Mouse (Mus musculus): ENCODE data around the gene Nav2. TPM values are rescaled to one million over a fixed set of nuclear protein-coding genes. Genes with fewer than 3 reads are reported as not detected.

Gene Nav2
- polyA plus RNA-seq, 1 experiment, result 4.4 TPM

DNA sequence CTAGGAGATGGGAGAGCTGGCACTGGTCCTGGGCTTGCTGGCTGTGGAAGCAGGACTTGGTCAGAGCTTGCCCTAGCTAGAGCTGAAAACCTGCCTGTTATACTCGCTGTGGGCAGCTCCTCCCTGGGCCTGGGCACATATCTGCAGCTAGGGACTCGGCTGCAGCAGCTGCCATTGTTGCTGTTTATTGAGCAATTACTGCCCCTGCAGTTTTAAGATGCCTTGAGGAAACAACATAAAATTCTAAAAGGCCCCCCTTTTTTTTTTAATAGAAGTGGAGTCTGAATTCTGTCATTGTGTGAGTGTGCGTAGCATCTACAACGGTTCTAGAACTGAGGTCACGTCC is 24.3 kb upstream of the Nav2 start:
- WGBS, result 67% methylated on average over 5 of the region's 5 CpGs
- DNase-seq (ENCODE audit: low read depth, low spot score), result no peak

DNA sequence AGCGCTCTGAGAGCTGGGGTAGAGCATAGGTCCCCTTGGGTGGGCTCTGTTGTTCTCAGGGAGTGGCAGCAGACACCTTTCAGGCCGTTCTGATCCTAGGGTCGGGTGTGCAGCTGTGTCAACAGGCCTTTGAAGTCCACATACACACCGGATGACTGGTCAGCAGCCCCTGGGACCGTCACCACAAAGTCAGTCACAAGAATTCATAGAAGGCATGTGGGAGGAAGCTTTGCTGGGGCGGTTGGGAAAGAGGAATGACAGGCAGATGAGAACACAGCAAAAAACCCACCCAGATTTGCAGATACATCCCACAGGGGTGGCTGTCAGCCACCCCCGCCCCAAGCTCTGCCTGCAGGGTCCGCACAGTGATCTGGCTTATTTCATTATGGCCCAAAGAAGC is 20.5 kb upstream of the Nav2 start:
- WGBS, result 47% methylated on average over 8 of the region's 8 CpGs
- no peak for DNase-seq (ENCODE audit: low read depth, low spot score)

DNA sequence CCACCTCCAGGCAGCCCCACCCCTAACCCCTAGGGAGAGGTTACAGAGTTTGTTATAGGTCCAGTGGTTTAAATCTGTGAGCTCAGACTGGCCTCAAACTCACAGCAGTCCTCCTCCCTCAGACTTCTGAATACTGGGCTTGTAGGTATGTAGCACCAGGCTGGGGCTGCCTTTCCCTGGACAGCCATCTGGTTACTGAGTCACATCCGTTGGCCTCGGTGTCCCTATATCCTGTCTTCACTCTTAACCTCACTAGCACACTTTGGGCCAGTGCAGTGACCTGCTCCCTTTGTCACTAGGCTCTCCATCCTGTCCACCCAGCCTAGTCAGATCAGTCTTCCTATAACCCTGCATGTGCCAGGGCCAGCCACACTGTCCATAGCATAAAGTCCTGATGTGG is 19.8 kb upstream of the Nav2 start:
- DNase-seq (ENCODE audit: low read depth, low spot score), result no peak
- 66% methylated on average over 2 of the region's 2 CpGs for WGBS

DNA sequence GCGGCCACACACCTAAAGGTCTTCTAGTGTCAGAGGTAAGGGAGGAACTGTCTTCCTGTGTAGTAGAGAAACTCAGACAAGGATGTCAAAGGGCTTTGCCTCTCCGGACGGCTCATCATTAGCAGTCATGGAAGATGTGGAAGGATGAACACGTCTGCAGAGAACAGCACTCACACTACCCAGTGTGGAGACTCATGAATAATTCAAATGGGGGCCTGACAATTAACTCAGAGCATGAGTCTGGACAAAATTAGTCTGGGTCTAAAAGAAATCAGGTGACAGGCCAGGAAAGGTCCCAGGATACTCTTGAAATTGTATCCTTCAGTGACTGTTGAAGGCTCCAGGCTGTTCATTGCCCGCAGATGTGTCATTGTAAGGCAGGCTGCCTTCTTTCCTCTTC is 17.5 kb upstream of the Nav2 start:
- no peak for DNase-seq (ENCODE audit: low read depth, low spot score)
- WGBS, result 84% methylated on average over 5 of the region's 5 CpGs

DNA sequence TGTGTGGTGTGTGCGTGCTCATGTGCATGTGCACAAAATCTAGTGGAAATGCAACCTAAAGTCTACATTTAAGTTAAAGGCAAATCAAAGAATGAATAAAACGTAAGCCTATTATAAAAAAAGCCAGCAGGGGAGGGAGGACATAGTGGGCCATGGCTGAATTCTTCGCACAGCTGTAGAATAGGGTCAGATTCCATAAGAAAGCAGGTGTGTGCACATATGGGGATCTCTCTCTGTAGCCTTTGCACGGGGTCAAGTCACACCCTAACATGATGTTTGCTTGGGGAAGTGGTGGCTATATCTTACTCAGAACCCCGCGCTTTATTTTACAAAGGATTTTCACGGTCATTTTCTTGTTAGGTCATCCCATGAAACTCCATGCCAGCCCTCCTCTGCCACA is 15.4 kb upstream of the Nav2 start:
- DNase-seq (ENCODE audit: low read depth, low spot score), result no peak
- 77% methylated on average over 7 of the region's 7 CpGs for WGBS

DNA sequence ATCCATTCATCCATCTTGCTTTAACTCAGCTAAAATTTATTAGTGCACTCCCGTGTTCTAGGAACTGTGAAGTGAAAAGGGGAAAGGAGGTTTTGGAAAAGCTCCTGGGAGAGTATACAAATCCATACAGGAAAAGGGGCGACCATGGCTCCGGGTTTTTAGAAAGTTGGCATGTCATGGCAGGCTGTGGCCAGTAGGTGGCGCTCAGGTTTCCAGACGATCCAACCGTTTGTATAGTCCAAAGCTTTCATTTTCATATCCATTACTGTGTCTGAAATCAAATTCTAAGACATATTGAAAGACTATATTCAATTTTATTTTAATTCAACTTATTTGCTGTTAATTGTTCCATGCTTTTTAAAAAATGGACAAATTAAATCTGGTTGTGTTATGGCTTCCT is 14.4 kb upstream of the Nav2 start:
- DNase-seq (ENCODE audit: low read depth, low spot score), result no peak
- whole genome bisulfite sequencing, result 1% methylated on average over 6 of the region's 6 CpGs

DNA sequence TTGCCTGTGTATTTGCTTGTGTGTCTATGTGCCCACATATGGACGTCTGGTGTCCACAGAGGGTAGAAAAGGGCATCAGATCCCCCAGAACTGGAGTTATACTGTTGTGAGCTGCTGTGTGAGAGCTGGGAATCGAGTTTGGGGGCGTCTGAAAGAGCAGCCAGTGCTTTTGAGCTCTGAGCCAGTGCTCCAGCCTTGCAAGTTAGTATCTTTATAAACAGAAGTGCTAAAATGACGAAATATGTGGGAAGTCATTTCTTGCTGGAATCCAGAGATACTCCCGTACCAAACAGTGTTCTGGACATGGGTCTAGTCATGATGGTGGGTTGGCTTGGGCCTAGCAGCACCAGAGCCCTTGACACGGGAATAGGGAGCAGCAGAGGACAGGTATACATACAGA is 13.8 kb upstream of the Nav2 start:
- 70% methylated on average over 6 of the region's 6 CpGs for WGBS
- DNase-seq (ENCODE audit: low read depth, low spot score), result no peak

DNA sequence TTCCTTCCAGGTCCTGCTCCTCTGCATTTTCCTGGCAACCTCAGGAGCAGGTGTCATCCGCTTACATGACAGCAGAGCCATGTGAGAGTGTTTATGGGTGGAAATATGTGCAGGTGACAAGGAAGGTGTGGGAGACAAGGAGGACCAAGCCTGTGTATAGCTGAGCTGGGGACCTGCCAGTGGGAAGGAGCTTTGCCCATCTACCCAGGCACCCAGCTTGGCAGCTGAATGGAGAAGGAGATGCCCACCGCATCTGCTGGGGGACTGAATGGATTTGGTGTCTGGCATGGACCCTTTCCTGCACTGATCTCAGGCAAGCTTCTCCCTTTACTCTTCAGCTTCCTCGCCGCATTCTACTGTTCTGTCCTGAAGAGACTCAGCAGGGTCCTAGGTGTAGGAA is 13.0 kb upstream of the Nav2 start:
- no peak for DNase-seq (ENCODE audit: low read depth, low spot score)

DNA sequence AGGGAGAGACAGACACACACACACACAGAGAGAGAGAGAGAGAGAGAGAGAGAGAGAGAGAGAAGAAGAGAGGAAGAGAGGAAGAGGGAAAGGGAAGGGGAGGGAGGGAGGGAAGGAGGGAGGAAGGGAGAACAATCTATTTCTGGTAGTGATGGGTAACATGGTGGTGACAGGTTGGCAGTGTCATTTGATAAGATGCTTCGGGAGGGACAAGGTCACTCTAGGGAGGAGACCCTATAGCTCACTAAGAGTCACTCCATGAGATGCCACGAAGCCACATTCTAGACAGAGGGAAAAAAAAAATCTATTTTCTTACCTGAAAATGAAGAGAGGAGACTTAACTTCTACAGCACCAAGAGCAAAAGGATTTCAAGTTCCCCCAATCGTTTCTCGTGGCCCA is 12.5 kb upstream of the Nav2 start:
- no peak for DNase-seq (ENCODE audit: low read depth, low spot score)
- WGBS, result 76% methylated on average over 4 of the region's 4 CpGs

More for the DNA sequence above, 13.0 kb upstream of the Nav2 start:
- WGBS, result 89% methylated on average over 4 of the region's 4 CpGs

DNA sequence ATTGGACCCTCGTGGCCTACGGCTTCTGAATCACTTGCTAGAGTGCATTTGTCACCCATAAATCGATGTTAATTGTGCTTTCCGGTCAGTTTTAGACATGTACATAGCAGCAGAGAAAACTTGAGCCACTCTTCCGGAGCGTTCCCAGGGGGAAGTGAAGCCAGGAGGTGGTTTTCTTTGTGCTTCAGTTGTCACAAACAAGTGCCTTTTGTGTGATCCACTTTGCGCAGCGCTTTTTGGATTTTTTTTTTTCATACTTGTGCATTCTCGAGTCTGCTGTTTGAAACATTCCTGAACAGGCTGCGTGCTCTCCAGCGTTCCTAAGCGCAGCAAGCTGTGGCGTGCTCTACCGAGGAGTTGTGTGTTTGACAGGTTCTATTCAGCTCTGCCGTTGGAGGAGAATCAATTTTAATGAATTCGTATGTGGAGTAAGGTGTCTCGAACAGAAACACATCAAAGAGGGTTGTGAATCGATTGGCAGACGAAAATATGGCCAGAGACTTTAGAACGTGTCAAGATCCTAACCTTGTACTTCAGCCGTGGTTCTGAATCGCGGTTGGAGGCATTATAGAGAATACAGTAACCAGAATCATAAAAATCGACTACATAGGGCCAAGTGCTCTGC is 10.9 kb upstream of the Nav2 start:
- no peak for DNase-seq (ENCODE audit: low read depth, low spot score)
- WGBS, result 73% methylated on average over 24 of the region's 24 CpGs

DNA sequence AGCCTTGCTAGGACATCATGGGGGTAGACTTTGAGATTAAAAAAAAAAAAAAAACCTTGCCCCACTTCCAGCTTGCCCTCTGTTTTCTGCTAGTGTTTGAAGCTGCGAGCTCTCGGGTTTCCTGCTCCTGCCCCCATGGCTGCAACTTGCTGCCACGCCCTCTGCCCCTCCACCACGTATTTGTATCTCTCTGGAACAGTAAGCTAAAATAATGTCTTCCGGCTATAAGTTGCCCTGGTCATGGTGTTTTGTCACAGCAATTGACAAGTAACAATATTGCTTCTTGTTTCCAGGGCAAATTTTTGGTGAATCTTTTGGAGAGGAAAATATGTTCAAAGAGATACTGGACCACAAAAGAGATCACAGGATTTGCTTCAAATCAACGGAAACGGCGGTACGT is 10.1 kb upstream of the Nav2 start:
- 60% methylated on average over 9 of the region's 9 CpGs for WGBS
- DNase-seq (ENCODE audit: low read depth, low spot score), result no peak

DNA sequence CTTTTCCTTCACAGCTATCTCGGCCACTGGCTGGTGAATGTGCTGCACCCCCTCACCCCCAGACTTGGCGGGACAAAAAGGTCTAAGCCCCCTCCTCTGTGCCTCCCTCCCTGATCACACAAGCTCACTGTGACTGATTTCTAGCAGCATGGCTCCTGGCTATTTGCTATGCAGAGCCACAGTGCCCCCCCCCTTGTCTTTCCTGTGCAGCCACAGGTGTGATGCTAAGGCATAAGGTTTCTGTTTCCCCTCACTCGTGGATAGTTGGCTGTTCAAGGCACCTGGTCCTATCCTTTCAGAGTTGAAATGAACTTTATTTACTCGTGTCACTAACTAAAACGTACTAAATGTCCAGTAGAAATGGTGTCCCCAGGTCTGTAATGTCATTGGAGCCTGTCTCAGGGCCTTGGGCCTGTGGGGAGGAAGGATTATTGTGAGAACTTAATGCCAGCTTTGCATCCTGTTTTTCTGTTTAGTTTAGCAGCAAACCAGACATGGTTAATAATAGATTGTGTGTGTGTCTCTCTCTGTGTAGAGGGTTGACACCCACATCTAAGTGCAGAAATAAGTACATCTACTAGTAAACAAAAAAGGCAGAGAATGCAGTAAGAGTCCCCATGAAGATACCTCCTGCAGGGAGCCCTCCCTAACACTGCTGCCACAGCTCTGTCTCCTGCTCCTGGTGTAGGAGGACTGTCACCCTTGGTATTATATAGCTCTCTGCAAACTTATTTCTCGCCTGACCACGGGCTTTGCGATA is 7.9 kb upstream of the Nav2 start:
- WGBS, result 65% methylated on average over 8 of the region's 8 CpGs
- no peak for DNase-seq (ENCODE audit: low read depth, low spot score)

DNA sequence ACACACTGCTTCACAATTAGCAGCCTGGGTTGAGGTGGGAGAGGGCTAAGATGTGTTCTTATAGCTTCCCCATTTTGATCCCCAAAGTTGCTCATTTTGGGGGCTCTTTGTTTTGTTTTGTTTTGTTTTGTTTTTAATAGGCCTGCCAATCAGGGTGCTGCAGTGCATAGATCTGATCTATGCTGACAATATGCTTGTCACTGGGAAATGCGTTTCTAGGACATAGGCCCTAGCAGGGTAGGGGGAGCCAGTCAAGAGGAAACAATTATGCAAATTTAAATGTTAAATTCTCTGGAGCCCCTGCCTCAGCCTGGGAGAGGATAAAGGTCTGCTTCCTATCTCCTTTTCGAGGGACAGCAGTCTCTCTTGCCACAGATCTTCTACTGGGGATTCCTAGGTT is 6.1 kb upstream of the Nav2 start:
- whole genome bisulfite sequencing, result 56% methylated on average over 2 of the region's 2 CpGs
- DNase-seq (ENCODE audit: low read depth, low spot score), result no peak

DNA sequence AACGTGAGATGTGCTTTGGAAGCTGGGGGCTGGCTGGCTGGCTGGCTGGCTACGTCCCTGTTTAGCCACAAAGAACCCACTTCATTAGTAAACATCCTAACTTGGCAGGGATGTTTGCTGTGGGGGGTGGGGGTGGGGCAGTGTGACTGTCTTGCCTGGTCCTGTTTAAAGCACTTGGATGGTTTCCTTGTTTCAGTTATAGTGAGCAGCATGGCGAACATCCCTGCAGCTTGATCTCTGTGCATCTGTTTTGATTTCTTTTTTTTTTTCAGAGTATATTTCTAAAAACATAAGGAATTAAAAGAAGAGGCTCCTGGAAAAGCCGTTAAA is 791 bp downstream of the Nav2 start:
- 50% methylated on average over 4 of the region's 4 CpGs for WGBS
- no peak for DNase-seq (ENCODE audit: low read depth, low spot score)

DNA sequence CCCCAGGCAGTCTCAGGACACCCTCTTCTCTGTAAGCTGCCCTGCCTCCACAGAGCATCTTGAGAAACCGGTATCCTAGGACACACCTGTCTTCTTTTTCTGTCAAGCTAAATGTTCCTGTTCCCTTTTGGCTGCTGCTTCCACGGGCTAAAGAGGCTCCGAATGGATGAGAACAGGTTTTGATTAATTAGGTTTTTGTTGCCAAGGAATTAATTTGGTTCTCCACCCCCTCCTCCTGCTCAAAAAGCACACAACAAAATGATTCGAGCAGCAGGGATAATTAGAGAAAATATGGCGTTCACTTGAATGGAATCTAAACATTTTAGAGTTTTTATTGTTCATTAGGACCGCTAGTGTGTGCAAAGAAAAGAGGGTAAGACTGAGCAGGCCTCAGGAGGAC is 1.8 kb downstream of the Nav2 start:
- no peak for DNase-seq (ENCODE audit: low read depth, low spot score)
- 81% methylated on average over 6 of the region's 6 CpGs for WGBS

DNA sequence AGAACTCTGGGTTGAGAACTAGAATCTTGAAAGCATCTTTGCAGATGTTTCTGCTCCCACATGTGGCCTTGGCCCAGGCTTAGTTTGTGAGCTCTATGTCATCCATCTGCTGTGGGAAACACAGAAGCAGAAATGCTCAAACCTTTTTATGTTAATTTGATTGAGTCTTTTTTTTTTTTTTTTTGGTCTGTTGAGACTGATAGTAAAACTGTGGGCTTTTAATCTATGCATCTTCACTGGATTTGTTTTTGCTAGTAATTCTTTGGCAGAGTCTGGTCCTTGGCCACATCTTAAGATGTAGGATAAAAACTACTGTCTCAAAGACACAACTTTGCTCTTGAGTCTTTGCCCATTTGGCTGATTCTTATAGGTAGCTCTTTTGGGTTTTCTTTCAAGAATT is 2.6 kb downstream of the Nav2 start:
- no peak for DNase-seq (ENCODE audit: low read depth, low spot score)

DNA sequence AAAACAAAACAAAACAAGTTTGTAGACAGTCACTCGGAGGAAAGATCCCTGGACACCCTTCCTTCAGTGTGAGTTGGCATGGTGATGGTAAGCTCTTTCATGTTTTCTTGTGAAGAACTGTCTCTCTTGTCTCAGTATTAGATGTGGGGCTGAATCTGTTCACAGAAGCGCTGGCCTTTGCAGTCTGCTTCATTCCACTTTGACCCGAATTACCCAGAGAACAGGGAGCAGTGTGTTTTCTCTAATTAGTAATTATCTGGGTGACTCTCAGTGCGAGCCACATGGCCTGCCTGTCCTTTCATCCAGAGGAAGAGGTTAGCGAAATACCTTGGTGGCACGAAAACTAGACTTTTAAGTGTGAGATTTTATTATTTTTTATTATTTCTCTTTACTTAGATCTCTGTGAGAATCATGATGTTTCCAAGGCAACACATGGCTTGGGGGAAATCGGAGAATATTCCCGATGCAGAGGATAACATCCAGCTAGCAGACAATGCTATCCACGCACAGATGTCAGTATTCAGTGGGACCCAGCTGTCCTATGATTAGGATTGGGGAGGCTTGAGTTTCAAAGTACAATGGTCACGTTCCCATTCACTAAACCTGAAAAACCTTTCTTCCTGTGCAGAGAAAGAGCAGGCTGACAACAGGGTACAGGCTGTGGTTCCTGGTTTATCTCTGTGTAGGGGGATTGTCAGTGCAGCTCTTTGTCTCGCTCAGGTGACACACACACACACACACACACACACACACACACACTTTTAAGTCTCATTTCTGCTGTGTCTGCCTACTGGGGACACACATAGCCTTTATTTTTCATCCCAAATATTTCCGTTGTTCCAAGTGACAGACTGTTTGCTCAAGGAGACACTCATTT is 6.4 kb downstream of the Nav2 start:
- 72% methylated on average over 12 of the region's 12 CpGs for WGBS
- DNase-seq (ENCODE audit: low read depth, low spot score), result no peak

DNA sequence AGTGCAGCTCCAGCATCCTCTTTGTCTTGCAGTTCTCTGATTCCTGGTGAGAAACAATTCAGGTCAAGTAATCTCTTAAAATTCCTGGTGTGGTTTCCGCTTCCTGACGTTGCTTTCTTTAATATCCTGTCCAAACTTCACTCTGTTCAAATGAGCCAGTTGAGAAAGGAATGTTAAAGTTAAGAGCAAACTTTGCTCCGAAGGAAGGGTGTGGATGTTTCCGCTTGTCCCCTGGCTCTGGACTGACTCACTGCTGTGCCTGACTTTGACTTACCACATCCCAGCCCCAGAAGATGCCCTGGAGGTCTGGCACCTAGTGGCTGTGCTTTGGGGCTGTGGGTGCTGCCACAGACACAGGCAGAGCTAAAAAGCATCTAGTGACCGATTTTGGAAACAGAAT is 8.9 kb downstream of the Nav2 start:
- peak; percentile 19 for DNase-seq (ENCODE audit: low read depth, low spot score)
- 16% methylated on average over 5 of the region's 5 CpGs for WGBS

DNA sequence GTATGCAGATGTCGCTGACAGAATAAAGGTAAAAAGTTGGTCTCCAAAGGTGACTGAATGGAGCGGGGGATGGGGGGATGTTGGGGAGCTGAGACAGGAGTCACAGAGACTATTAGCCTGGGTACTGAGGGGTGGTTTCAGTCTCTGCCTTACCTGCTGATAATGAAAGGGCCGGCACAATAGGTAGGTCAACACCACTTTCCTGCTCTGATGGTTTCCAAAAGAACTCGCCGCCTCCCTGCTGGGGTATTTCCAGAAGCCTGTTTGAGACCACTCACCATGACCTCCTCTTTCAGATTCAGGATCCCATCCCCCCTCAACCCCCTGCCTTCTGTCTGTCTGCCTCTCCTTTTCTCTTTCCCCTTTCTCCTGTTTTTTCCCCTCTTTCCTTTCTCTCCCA is 9.5 kb downstream of the Nav2 start:
- WGBS, result 60% methylated on average over 5 of the region's 5 CpGs
- no peak for DNase-seq (ENCODE audit: low read depth, low spot score)

DNA sequence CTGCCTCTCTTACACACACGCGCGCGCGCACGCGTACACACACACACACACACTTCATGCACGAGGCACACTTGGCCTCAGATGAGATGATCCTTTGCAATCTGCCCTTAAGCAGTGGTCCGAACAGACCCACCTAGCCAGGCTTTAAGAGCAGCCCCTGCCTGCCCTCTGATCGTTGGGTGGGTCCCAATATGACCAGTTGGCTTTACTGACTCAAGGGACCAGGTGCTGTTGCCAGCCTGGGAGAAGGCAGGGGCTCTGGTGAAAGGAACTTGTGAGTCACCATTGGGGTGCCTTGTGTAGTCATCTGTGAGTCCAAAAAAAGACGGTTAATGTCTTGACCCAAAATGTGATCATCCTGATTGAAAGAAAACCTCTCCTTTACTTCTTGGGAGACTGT is 9.9 kb downstream of the Nav2 start:
- WGBS, result 62% methylated on average over 11 of the region's 11 CpGs
- no peak for DNase-seq (ENCODE audit: low read depth, low spot score)

DNA sequence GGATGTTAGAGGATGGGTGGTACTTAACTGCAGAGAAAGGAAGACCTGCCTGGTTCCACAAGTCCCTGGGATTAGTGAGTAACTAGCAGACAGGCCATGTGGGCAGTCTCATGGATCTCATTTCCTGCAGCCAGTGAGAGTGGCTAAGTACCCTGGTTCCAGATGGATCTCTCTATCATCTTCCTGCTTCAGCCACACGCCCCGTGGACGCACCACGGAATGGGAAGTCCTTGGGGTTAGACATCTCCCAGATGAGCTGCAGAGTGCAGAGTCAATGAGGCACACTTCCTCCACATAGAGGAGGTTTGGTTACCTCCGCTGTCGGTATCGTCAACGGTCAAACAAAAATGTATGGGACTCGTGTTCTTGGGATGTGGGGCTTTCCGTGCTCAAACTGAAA is 15.1 kb downstream of the Nav2 start:
- no peak for DNase-seq (ENCODE audit: low read depth, low spot score)
- 66% methylated on average over 10 of the region's 10 CpGs for WGBS

All from large intestine, adult 2 months (tissue).